Mouse (Mus musculus) effector memory CD4-positive, alpha-beta T cell, adult 7 months (primary cell): ENCODE measurements around the gene Gm20747. TPM values are rescaled to one million over a fixed set of nuclear protein-coding genes. Genes with fewer than 3 reads are reported as not detected.

ENCODE experiments used
- polyA plus RNA-seq: library from polyadenylated mRNA; unstranded; fragments of 100-300 nt; shearing (Covaris generic); gene quantifications from one replicate; pipeline ENCODE4 v1.2.1, GENCODE M21; 2017

The Gm20747 gene
- not detected for polyA plus RNA-seq

DNA sequence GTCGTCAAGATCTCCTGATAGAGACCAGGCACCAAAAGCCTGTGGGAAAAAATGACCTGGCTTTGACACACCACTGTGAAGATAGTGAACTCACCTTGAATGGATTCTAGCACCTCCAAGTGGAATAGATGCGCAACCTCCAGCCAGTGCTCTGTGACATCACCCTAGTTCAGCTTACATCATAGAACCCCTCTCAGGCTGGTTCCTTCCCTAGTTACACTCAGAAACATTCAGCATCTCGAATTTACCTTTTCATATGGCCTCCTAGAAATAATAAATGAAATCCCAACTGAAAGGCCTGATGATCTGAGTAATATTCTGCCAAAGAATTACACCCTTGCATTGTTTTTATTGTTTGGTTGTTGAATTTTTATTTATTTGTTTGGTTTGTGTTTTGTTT is at the start of gene Gm20747:
Gene Gm20747 (minus strand): TSS at position 101 of the 400 bp plus-strand sequence.

